Comparison of ENCODE assay signal across 11 mouse cellular contexts in genomic region chr6:56794834-56795233, GRCm38 (mm10). TPM values are rescaled to one million over a fixed set of nuclear protein-coding genes. Genes with fewer than 3 reads are reported as not detected.
DNase-seq lines count a peak whose midpoint lies in the region; ATAC-seq lines count a peak whose summit lies in the region.
"Had no signal": no experiment of that assay in that cellular context is flagged by ENCODE, and none has a peak within 500 bp of the region (broad histone marks: within the 10 kb centered on the region; RNA-seq: fewer than 3 reads in every experiment).

No protein-coding gene starts in this region.

- H3K4me3 ChIP-seq in hindbrain, embryonic 10.5 days = peak overlapping the region; percentile 81; the same call in 1 of the 2 replicates
- no peak overlapping the region for H3K4me3 ChIP-seq in hindbrain, embryonic 11.5 days (ENCODE audit: low read depth, low read length)
- H3K4me3 ChIP-seq in brown adipose tissue, adult 24 weeks (ENCODE audit: insufficient read depth, low read depth, low read length) = peak overlapping the region; percentile 45; the same call in 1 of the 2 replicates
- no peak overlapping the region for H3K4me3 ChIP-seq in forebrain, embryonic 16.5 days (replicated peaks; ENCODE audit: low read length)
- peak overlapping the region; percentile 89 for H3K4me3 ChIP-seq in liver, embryonic 16.5 days (ENCODE audit: low read depth, low read length)

- no peak overlapping the region for H3K9ac ChIP-seq in hindbrain, embryonic 11.5 days (ENCODE audit: low read depth, low read length)
- no peak overlapping the region for H3K9ac ChIP-seq in forebrain, embryonic 16.5 days (replicated peaks; ENCODE audit: low read depth, low read length)
- peak overlapping the region; percentile 26; the same call in 1 of the 2 replicates for H3K9ac ChIP-seq in liver, embryonic 16.5 days (ENCODE audit: low read depth, low read length)

- ATAC-seq in hindbrain, embryonic 11.5 days (ENCODE audit: low FRiP score) = no peak
- ATAC-seq in forebrain, embryonic 16.5 days = no peak
- no peak for ATAC-seq in liver, embryonic 16.5 days (ENCODE audit: low read depth)

- H3K4me2 ChIP-seq in hindbrain, embryonic 11.5 days (replicated peaks; ENCODE audit: low read depth, low read length) = no peak overlapping the region
- peak overlapping the region; percentile 94 for H3K4me2 ChIP-seq in forebrain, embryonic 16.5 days (ENCODE audit: low read length)
- H3K4me2 ChIP-seq in liver, embryonic 16.5 days (ENCODE audit: low read depth, low read length) = peak overlapping the region; percentile 93

- H3K9me3 ChIP-seq in hindbrain, embryonic 10.5 days = no peaks in the 10 kb centered on the region
- H3K9me3 ChIP-seq in hindbrain, embryonic 11.5 days (ENCODE audit: control insufficient read depth, low read length) = no peaks in the 10 kb centered on the region
- no peaks in the 10 kb centered on the region for H3K9me3 ChIP-seq in forebrain, embryonic 16.5 days (ENCODE audit: control insufficient read depth, low read length)
- no peaks in the 10 kb centered on the region for H3K9me3 ChIP-seq in liver, embryonic 16.5 days (replicated peaks; ENCODE audit: control insufficient read depth, low read length)
- H3K9me3 ChIP-seq: G1E had no signal

- DNase-seq in hindbrain, embryonic 10.5 days (ENCODE audit: low spot score) = no peak
- DNase-seq in hindbrain, embryonic 11.5 days (ENCODE audit: low spot score) = no peak
- DNase-seq in cerebellum, postnatal 36 days = no peak
- DNase-seq in layer of hippocampus, adult 9-10 months (ENCODE audit: low spot score) = no peak
- DNase-seq in gastrocnemius, postnatal 14 days = no peak
- DNase-seq: embryo, embryonic 11 days; kidney, adult 18-20 months had no signal

- intact Hi-C loops in gastrocnemius, postnatal 14 days (cut with DNase I; ENCODE audit: low total_unique reads) = no loop called here

- 90% methylated on average over 5 of the region's 5 CpGs for WGBS in hindbrain, embryonic 10.5 days
- WGBS in hindbrain, embryonic 11.5 days = 94% methylated on average over 5 of the region's 5 CpGs
- WGBS in forebrain, embryonic 16.5 days = 83% methylated on average over 5 of the region's 5 CpGs
- WGBS in liver, embryonic 16.5 days (ENCODE audit: insufficient replicate concordance) = 83% methylated on average over 5 of the region's 5 CpGs

- no peak overlapping the region for H3K27ac ChIP-seq in hindbrain, embryonic 10.5 days
- no peak overlapping the region for H3K27ac ChIP-seq in hindbrain, embryonic 11.5 days (ENCODE audit: low read depth, low read length)
- H3K27ac ChIP-seq in brown adipose tissue, adult 24 weeks (replicated peaks; ENCODE audit: low read depth, low read length) = no peak overlapping the region
- no peak overlapping the region for H3K27ac ChIP-seq in forebrain, embryonic 16.5 days (ENCODE audit: low read length)
- H3K27ac ChIP-seq in liver, embryonic 16.5 days (ENCODE audit: low read length) = no peak overlapping the region

- H3K27me3 ChIP-seq in hindbrain, embryonic 10.5 days (ENCODE audit: insufficient read depth, poor library complexity, severe bottlenecking) = no peaks in the 10 kb centered on the region
- no peaks in the 10 kb centered on the region for H3K27me3 ChIP-seq in hindbrain, embryonic 11.5 days (ENCODE audit: control insufficient read depth, insufficient read depth, low read length)
- no peaks in the 10 kb centered on the region for H3K27me3 ChIP-seq in forebrain, embryonic 16.5 days (replicated peaks; ENCODE audit: control insufficient read depth, insufficient read depth, low read length)
- H3K27me3 ChIP-seq in liver, embryonic 16.5 days (ENCODE audit: control insufficient read depth, insufficient read depth, low read depth, low read length) = no peaks in the 10 kb centered on the region

- peaks cover 28% of the 10 kb centered on the region for H3K4me1 ChIP-seq in hindbrain, embryonic 10.5 days (replicated peaks)
- H3K4me1 ChIP-seq in hindbrain, embryonic 11.5 days (replicated peaks; ENCODE audit: control insufficient read depth, insufficient read depth, low read length) = no peaks in the 10 kb centered on the region; the same call in 1 of the 2 replicates
- H3K4me1 ChIP-seq in brown adipose tissue, adult 24 weeks (ENCODE audit: control insufficient read depth, insufficient read depth, insufficient read length, low read length) = peaks cover 19% of the 10 kb centered on the region; the same call in 1 of the 2 replicates
- H3K4me1 ChIP-seq in forebrain, embryonic 16.5 days (replicated peaks; ENCODE audit: control insufficient read depth, insufficient read depth, low read length) = peaks cover 26% of the 10 kb centered on the region
- H3K4me1 ChIP-seq in liver, embryonic 16.5 days (ENCODE audit: control insufficient read depth, low read depth, low read length) = peaks cover 36% of the 10 kb centered on the region

- peaks cover 35% of the 10 kb centered on the region for H3K36me3 ChIP-seq in hindbrain, embryonic 10.5 days
- H3K36me3 ChIP-seq in hindbrain, embryonic 11.5 days (ENCODE audit: control insufficient read depth, insufficient read depth, low read length) = no peaks in the 10 kb centered on the region
- no peaks in the 10 kb centered on the region for H3K36me3 ChIP-seq in forebrain, embryonic 16.5 days (ENCODE audit: control insufficient read depth, insufficient read depth)
- no peaks in the 10 kb centered on the region for H3K36me3 ChIP-seq in liver, embryonic 16.5 days (ENCODE audit: control insufficient read depth, insufficient read depth)

RNA-seq across cellular contexts. Expression of gene Kbtbd2, which starts 2.8 kb away (rescaled TPM):
- 34.4 and 38.9 TPM in 2 replicates for polyA plus RNA-seq in hindbrain, embryonic 10.5 days (2016; fragmentation: Nextera tagmentation; extraction: Ambion mirVana)
- polyA plus RNA-seq in hindbrain, embryonic 11.5 days (2014; fragmentation: Nextera tagmentation; extraction: Ambion mirVana) = 37.4 and 39.7 TPM in 2 replicates
- 15.4 and 16.1 TPM in 2 replicates for polyA plus RNA-seq in brown adipose tissue, adult 24 weeks (2012; ENCODE audit: insufficient read depth, insufficient read length, missing spikeins)
- polyA plus RNA-seq in forebrain, embryonic 16.5 days (2015; fragmentation: Nextera tagmentation; extraction: Ambion mirVana) = 31.1 and 36.5 TPM in 2 replicates
- 14.6 and 15.1 TPM in 2 replicates for polyA plus RNA-seq in liver, embryonic 16.5 days (2015; fragmentation: Nextera tagmentation; extraction: Ambion mirVana)
- 10 to 100 TPM; 19.0 to 20.1 TPM for total RNA-seq in gastrocnemius, postnatal 14 days (2021)

RNA-seq across cellular contexts. Expression of gene Fkbp9, which starts 37.0 kb away (rescaled TPM):
- polyA plus RNA-seq in hindbrain, embryonic 10.5 days (2016; fragmentation: Nextera tagmentation; extraction: Ambion mirVana) = 60.3 and 75.5 TPM in 2 replicates
- 55.4 and 61.4 TPM in 2 replicates for polyA plus RNA-seq in hindbrain, embryonic 11.5 days (2014; fragmentation: Nextera tagmentation; extraction: Ambion mirVana)
- polyA plus RNA-seq in brown adipose tissue, adult 24 weeks (2012; ENCODE audit: insufficient read depth, insufficient read length, missing spikeins) = 44.6 and 50.2 TPM in 2 replicates
- polyA plus RNA-seq in forebrain, embryonic 16.5 days (2015; fragmentation: Nextera tagmentation; extraction: Ambion mirVana) = 27.5 and 40.8 TPM in 2 replicates
- 22.1 and 23.9 TPM in 2 replicates for polyA plus RNA-seq in liver, embryonic 16.5 days (2015; fragmentation: Nextera tagmentation; extraction: Ambion mirVana)
- total RNA-seq in gastrocnemius, postnatal 14 days (2021) = 10 to 100 TPM; 78.4 to 90.1 TPM
- polyA plus RNA-seq: G1E had no signal

Comparison
In these comparisons a context has a peak if more than half of its experiments do, and no peak if none do; other contexts are left out.
1. H3K4me3 ChIP-seq: peak in hindbrain, embryonic 10.5 days (single experiment), brown adipose tissue, adult 24 weeks (single experiment) and liver, embryonic 16.5 days (single experiment); none in hindbrain, embryonic 11.5 days (single experiment) and forebrain, embryonic 16.5 days (single experiment).